Mouse (Mus musculus): ENCODE data around the gene Tdgf1. TPM values are rescaled to one million over a fixed set of nuclear protein-coding genes. Genes with fewer than 3 reads are reported as not detected.

Gene Tdgf1
- polyA plus RNA-seq, 1 experiment from 2014 or later = not detected

GRCm38 (mm10) chr9:110892552-110892951 lies 53.4 kb downstream of the Tdgf1 start:
- DNase-seq = no peak
- WGBS (ENCODE audit: insufficient replicate concordance) = 73% methylated on average over 3 of the region's 3 CpGs

GRCm38 (mm10) chr9:110891077-110891828 lies 54.7 kb downstream of the Tdgf1 start:
- 45% methylated on average over 12 of the region's 12 CpGs for WGBS (ENCODE audit: insufficient replicate concordance)
- Histone ChIP-seq H3K36me3 (replicated peaks; ENCODE audit: insufficient read depth, low read length) (peaks cover 6% of the 10 kb centered on the region), H3K9ac (replicated peaks) (no peak overlapping the region), H3K27me3 (ENCODE audit: insufficient read depth, low read length) (no peaks in the 10 kb centered on the region), H3K4me2 (ENCODE audit: low read depth, low read length) (no peak overlapping the region), H3K27ac (ENCODE audit: low read depth) (no peak overlapping the region), H3K4me1 (ENCODE audit: insufficient read depth) (peaks cover 28% of the 10 kb centered on the region), H3K4me3 (ENCODE audit: low read depth, low read length) (no peak overlapping the region), H3K9me3 (ENCODE audit: low read length) (no peaks in the 10 kb centered on the region)
- TF ChIP-seq CTCF (IDR thresholded peaks at IDR 0.05; ENCODE audit: low read depth) (no peak), EP300 (IDR thresholded peaks at IDR 0.05; ENCODE audit: low read depth) (no peak)
- ATAC-seq (no peak), DNase-seq (no peak)

More at GRCm38 (mm10) chr9:110892552-110892951, 53.4 kb downstream of the Tdgf1 start:
- no peaks in the 10 kb centered on the region for H3K9me3 ChIP-seq (ENCODE audit: low read length)
- no peak overlapping the region for H3K4me2 ChIP-seq (ENCODE audit: low read depth, low read length)
- H3K9ac ChIP-seq (replicated peaks) = no peak overlapping the region
- peaks cover 6% of the 10 kb centered on the region for H3K36me3 ChIP-seq (replicated peaks; ENCODE audit: insufficient read depth, low read length)
- no peaks in the 10 kb centered on the region for H3K27me3 ChIP-seq (ENCODE audit: insufficient read depth, low read length)
- TF ChIP-seq CTCF (IDR thresholded peaks at IDR 0.05; ENCODE audit: low read depth) (no peak), EP300 (IDR thresholded peaks at IDR 0.05; ENCODE audit: low read depth) (no peak)
- peaks cover 30% of the 10 kb centered on the region for H3K4me1 ChIP-seq (ENCODE audit: insufficient read depth)
- H3K27ac ChIP-seq (ENCODE audit: low read depth) = no peak overlapping the region
- H3K4me3 ChIP-seq (ENCODE audit: low read depth, low read length) = no peak overlapping the region
- ATAC-seq = no peak

GRCm38 (mm10) chr9:110890026-110890783 lies 55.8 kb downstream of the Tdgf1 start:
- H3K4me2 ChIP-seq (ENCODE audit: low read depth, low read length) = peak overlapping the region; percentile 42; the same call in 1 of the 2 replicates
- TF ChIP-seq CTCF (IDR thresholded peaks at IDR 0.05; ENCODE audit: low read depth) = peak; percentile 45
- no peak for TF ChIP-seq EP300 (IDR thresholded peaks at IDR 0.05; ENCODE audit: low read depth)
- 0 out of 2 replicates have a peak overlapping the region, but pooled peaks have one; percentile 44 for H3K27ac ChIP-seq (ENCODE audit: low read depth)
- DNase-seq (peak; percentile 80), ATAC-seq (peak; percentile 87)
- H3K9me3 ChIP-seq (ENCODE audit: low read length) = no peaks in the 10 kb centered on the region
- no peak overlapping the region for H3K4me3 ChIP-seq (ENCODE audit: low read depth, low read length)
- H3K27me3 ChIP-seq (ENCODE audit: insufficient read depth, low read length) = no peaks in the 10 kb centered on the region
- no peak overlapping the region for H3K9ac ChIP-seq (replicated peaks)
- peaks cover 6% of the 10 kb centered on the region for H3K36me3 ChIP-seq (replicated peaks; ENCODE audit: insufficient read depth, low read length)
- 36% methylated on average over 17 of the region's 21 CpGs for WGBS (ENCODE audit: insufficient replicate concordance)
- H3K4me1 ChIP-seq (ENCODE audit: insufficient read depth) = peaks cover 28% of the 10 kb centered on the region

Small RNA genes lying within 50 kb of the gene (microRNA-seq; reads per million reads assigned to microRNA genes)
- gene Gm24269 = not detected

Other genes starting within 250 kb of the Tdgf1 start
- gene Myl3, start 204.3 kb downstream of the Tdgf1 start, polyA plus RNA-seq (2015; fragmentation: Nextera tagmentation; extraction: Ambion mirVana) = 0.52 and 2.0 TPM in 2 replicates
- 5.2 and 5.3 TPM in 2 replicates for gene Pth1r, start 199.0 kb downstream of the Tdgf1 start, polyA plus RNA-seq (2015; fragmentation: Nextera tagmentation; extraction: Ambion mirVana)
- gene Prss42, start 148.0 kb downstream of the Tdgf1 start, polyA plus RNA-seq (2015; fragmentation: Nextera tagmentation; extraction: Ambion mirVana) = not detected in 2 replicates
- gene Prss44, start 132.2 kb downstream of the Tdgf1 start, polyA plus RNA-seq (2015; fragmentation: Nextera tagmentation; extraction: Ambion mirVana) = not detected in 2 replicates
- not detected in 2 replicates for gene Prss43, start 119.5 kb downstream of the Tdgf1 start, polyA plus RNA-seq (2015; fragmentation: Nextera tagmentation; extraction: Ambion mirVana)
- not detected in 2 replicates for gene Prss45, start 111.6 kb downstream of the Tdgf1 start, polyA plus RNA-seq (2015; fragmentation: Nextera tagmentation; extraction: Ambion mirVana)
- gene Prss46, start 101.7 kb downstream of the Tdgf1 start, polyA plus RNA-seq (2015; fragmentation: Nextera tagmentation; extraction: Ambion mirVana) = not detected in 2 replicates
- 9.2 and 10.3 TPM in 2 replicates for gene Prss50, start 88.2 kb downstream of the Tdgf1 start, polyA plus RNA-seq (2015; fragmentation: Nextera tagmentation; extraction: Ambion mirVana)
- 2.2 TPM in 2 replicates for gene Als2cl, start 66.3 kb downstream of the Tdgf1 start, polyA plus RNA-seq (2015; fragmentation: Nextera tagmentation; extraction: Ambion mirVana)
- gene Tmie, start 66.0 kb downstream of the Tdgf1 start, polyA plus RNA-seq (2015; fragmentation: Nextera tagmentation; extraction: Ambion mirVana) = 5.4 and 6.0 TPM in 2 replicates
- not detected in 2 replicates for gene Fam240a, start 29.3 kb downstream of the Tdgf1 start, polyA plus RNA-seq (2015; fragmentation: Nextera tagmentation; extraction: Ambion mirVana)
- gene Lrrc2, start 5.4 kb upstream of the Tdgf1 start, polyA plus RNA-seq (2015; fragmentation: Nextera tagmentation; extraction: Ambion mirVana) = 0.13 and 0.38 TPM in 2 replicates
- gene Rtp3, start 44.4 kb upstream of the Tdgf1 start, polyA plus RNA-seq (2015; fragmentation: Nextera tagmentation; extraction: Ambion mirVana) = 11.6 and 14.6 TPM in 2 replicates
- 235 and 247 TPM in 2 replicates for gene Ltf, start 73.1 kb upstream of the Tdgf1 start, polyA plus RNA-seq (2015; fragmentation: Nextera tagmentation; extraction: Ambion mirVana)
- gene Ccrl2, start 111.4 kb upstream of the Tdgf1 start, polyA plus RNA-seq (2015; fragmentation: Nextera tagmentation; extraction: Ambion mirVana) = 7.4 and 8.4 TPM in 2 replicates
- 18.4 and 18.5 TPM in 2 replicates for gene Lrrfip2, start 171.4 kb upstream of the Tdgf1 start, polyA plus RNA-seq (2015; fragmentation: Nextera tagmentation; extraction: Ambion mirVana)

All from liver, postnatal 0 days (tissue).